Mouse (Mus musculus) heart, embryonic 10.5 days (tissue): ENCODE data around the gene Bcas3. TPM values are rescaled to one million over a fixed set of nuclear protein-coding genes. Genes with fewer than 3 reads are reported as not detected.

Experiments
- DNase-seq: peaks from one replicate; pipeline ENCODE4 v3.0.0-alpha.2; 2017; ENCODE audit warnings: low spot score
- H3K27ac ChIP-seq: fragments of 300-500 bp; sonication (generic); 2 replicates; pipeline ENCODE4 v1.5.1; 2016; ENCODE audit warnings: mild to moderate bottlenecking
- H3K27me3 ChIP-seq: fragments of 300-500 bp; sonication (generic); 2 replicates; pipeline ENCODE4 v1.6.1; 2016; ENCODE audit warnings: mild to moderate bottlenecking; ENCODE audit not compliant: poor library complexity, insufficient read depth, severe bottlenecking
- H3K36me3 ChIP-seq: fragments of 300-500 bp; sonication (generic); 2 replicates; pipeline ENCODE4 v1.6.1; 2016; ENCODE audit warnings: mild to moderate bottlenecking, moderate library complexity
- H3K4me1 ChIP-seq: fragments of 300-500 bp; sonication (generic); 2 replicates; pipeline ENCODE4 v1.6.1; 2016; ENCODE audit warnings: mild to moderate bottlenecking
- H3K4me3 ChIP-seq: fragments of 300-500 bp; sonication (generic); 2 replicates; pipeline ENCODE4 v1.5.1; 2016; ENCODE audit warnings: mild to moderate bottlenecking, moderate library complexity
- H3K9me3 ChIP-seq: fragments of 300-500 bp; sonication (generic); 2 replicates; pipeline ENCODE4 v1.6.1; 2016; ENCODE audit warnings: mild to moderate bottlenecking, moderate library complexity
- WGBS: fragments of 180-500 bp; shearing (Covaris S2); methylation state at CpG from one replicate; pipeline ENCODE4 v1.1.7; 2016; 5-methylcytosine and 5-hydroxymethylcytosine counted together
- polyA plus RNA-seq: library from polyadenylated mRNA; unstranded; fragments of >200 nt; fragmentation: Nextera tagmentation; extraction: Ambion mirVana; gene quantifications from 2 replicates; pipeline ENCODE4 v1.2.1, GENCODE M21; 2016

Gene Bcas3
- polyA plus RNA-seq, 1 experiment from 2014 or later = 22.4 TPM

DNA sequence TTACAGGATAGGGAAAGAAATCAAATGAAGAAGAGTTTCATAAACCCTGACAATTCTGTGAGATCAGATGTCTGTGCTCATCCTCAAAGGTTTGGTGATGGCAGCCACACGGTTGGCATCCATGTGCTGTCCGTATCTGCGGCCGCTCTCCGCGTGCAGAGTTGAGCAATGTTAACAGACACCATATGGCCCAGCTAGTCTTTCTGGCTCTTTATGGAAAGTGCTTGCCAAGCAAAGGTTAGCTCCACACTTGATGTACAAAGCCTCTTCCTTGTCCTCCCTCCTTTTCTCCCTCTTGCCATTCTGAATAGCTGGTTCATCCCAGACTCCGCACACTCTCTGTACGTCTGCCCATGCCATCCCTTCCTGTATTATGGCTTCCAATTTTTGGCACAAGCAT is 269.0 kb downstream of the Bcas3 start:
- H3K27ac ChIP-seq = no peak overlapping the region
- no peak overlapping the region for H3K4me3 ChIP-seq
- H3K27me3 ChIP-seq = peaks cover 43% of the 10 kb centered on the region
- peaks cover 23% of the 10 kb centered on the region for H3K4me1 ChIP-seq
- no peak for DNase-seq
- H3K9me3 ChIP-seq = no peaks in the 10 kb centered on the region
- no peaks in the 10 kb centered on the region for H3K36me3 ChIP-seq
- 89% methylated on average over 8 of the region's 8 CpGs for WGBS

GRCm38 (mm10) chr11:85625206-85625605 is 272.2 kb downstream of the Bcas3 start:
- DNase-seq = no peak
- Histone ChIP-seq H3K4me1 (peaks cover 30% of the 10 kb centered on the region), H3K4me3 (no peak overlapping the region), H3K27me3 (peaks cover 49% of the 10 kb centered on the region), H3K9me3 (no peaks in the 10 kb centered on the region), H3K27ac (no peak overlapping the region), H3K36me3 (no peaks in the 10 kb centered on the region)
- 56% methylated on average over 5 of the region's 5 CpGs for WGBS

DNA sequence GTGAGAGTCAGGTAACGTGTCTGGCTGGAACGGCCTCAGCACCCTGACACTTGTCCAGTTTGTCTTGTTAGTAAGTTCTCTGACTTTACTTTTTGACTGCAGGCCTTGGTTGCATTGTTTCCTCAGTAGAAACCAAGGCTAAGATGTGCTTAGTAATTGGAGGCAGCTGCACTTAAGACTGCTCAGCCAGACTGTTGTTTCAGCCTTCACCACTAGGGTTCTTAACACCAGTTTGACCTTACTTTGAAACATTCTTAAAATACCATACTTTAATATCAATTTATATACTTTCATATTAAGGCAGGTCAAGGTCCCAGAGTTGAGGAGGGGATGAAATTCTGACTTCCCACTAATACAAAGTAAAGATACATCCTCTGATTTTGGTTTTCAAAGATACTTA is 273.9 kb downstream of the Bcas3 start:
- Histone ChIP-seq H3K9me3 (no peaks in the 10 kb centered on the region), H3K4me3 (no peak overlapping the region), H3K36me3 (no peaks in the 10 kb centered on the region), H3K4me1 (peaks cover 25% of the 10 kb centered on the region), H3K27me3 (peaks cover 35% of the 10 kb centered on the region; the same call in 1 of the 2 replicates), H3K27ac (no peak overlapping the region)
- no peak for DNase-seq
- 87% methylated on average over 2 of the region's 2 CpGs for WGBS

- peaks cover 22% of the 10 kb centered on the region for H3K4me1 ChIP-seq
- no peaks in the 10 kb centered on the region for H3K9me3 ChIP-seq
- peak overlapping the region; percentile 36; the same call in 1 of the 2 replicates for H3K27ac ChIP-seq
- H3K4me3 ChIP-seq = no peak overlapping the region
- WGBS = 59% methylated on average over 3 of the region's 3 CpGs
- DNase-seq = no peak
- no peaks in the 10 kb centered on the region for H3K36me3 ChIP-seq
- H3K27me3 ChIP-seq = peaks cover 30% of the 10 kb centered on the region; the same call in 1 of the 2 replicates
These were observed 274.4 kb downstream of the Bcas3 start for GRCm38 (mm10) chr11:85627405-85627804.

DNA sequence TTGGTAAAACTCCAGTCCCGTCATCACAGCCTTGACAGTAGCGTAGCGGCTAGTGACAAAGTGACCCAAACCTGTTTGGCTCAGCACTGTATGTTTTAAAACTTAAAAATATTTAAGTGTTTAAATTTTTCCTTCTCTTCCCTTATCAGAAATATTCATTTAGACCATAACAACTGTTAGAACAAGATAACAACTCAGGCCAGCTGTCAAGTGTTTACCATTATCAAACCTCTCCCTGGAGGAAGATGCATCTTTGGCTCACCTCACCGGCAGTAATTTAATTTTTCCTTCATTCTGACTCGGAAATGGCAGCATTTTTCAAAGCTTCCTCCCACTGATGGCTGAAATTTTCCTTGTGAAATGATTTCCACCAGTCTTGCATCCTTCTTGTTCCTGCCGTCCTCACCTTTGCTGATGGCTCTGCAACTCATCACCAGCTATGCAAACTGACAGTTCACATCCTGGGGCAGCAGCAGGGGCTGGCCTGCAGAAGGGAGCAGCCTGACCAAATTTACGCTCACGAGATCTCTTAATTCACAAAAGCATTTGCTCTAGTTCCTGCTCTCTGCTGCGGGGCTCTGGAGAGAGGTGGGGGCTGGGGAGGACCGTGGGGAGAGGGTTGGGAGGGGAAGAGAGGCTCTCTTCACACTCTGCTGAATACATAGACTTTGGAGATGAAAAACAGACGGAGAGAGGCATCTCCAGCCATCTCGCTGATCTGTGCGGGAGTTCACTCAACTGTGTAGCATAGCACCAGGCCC is 275.5 kb downstream of the Bcas3 start:
- Histone ChIP-seq H3K9me3 (no peaks in the 10 kb centered on the region), H3K27me3 (peaks cover 19% of the 10 kb centered on the region; the same call in 1 of the 2 replicates), H3K4me1 (peaks cover 28% of the 10 kb centered on the region), H3K27ac (peak overlapping the region; percentile 75), H3K4me3 (peak overlapping the region; percentile 27; the same call in 1 of the 2 replicates), H3K36me3 (no peaks in the 10 kb centered on the region)
- no peak for DNase-seq
- 30% methylated on average over 13 of the region's 13 CpGs for WGBS

- H3K4me1 ChIP-seq = peaks cover 28% of the 10 kb centered on the region
- 67% methylated on average over 2 of the region's 2 CpGs for WGBS
These were observed 279.6 kb downstream of the Bcas3 start for GRCm38 (mm10) chr11:85632568-85632981.

DNA sequence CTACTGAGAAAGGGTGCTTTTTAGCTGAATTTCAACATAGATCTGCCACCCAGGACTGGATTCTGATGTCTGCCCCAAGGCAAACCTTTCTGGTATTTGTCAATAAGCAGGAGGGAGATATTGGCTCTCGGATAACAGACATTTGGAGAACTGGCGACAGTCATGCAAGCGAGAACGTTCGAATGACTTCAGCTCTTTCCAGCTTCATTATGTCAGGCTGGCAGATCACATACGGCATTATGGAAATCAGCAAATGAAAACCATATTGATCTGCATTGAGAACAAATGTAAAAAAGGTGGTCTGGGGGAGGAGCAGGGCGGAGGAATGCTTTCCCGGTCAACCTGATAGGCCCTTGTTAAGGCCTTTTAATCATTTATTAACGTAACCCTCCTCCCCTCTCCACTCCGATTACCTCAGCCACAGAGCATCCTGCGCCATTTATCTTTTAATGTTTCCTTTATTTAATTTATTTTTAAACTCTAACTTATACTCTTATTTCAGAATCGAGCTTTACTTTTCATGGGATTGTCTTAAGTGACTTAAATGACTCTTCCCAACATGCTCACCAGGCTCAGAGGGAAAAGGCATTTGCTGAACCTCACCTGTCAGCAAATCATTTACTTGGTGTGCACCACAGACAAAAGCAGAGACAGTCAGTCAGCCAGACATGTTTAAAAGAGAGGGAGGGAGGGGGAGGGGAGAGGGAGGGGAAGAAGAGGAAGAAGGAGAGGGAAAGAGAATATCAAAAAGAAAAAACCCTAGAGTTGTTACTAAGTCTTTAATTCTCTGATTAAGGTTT is 285.9 kb downstream of the Bcas3 start:
- DNase-seq = no peak
- H3K9me3 ChIP-seq = no peaks in the 10 kb centered on the region
- H3K27ac ChIP-seq = no peak overlapping the region
- no peak overlapping the region for H3K4me3 ChIP-seq
- H3K27me3 ChIP-seq = no peaks in the 10 kb centered on the region
- 55% methylated on average over 12 of the region's 12 CpGs for WGBS
- peaks cover 49% of the 10 kb centered on the region for H3K4me1 ChIP-seq
- no peaks in the 10 kb centered on the region for H3K36me3 ChIP-seq

More at GRCm38 (mm10) chr11:85632568-85632981, 279.6 kb downstream of the Bcas3 start:
- no peak overlapping the region for H3K4me3 ChIP-seq
- peak overlapping the region; percentile 2; the same call in 1 of the 2 replicates for H3K27ac ChIP-seq
- H3K36me3 ChIP-seq = no peaks in the 10 kb centered on the region
- H3K27me3 ChIP-seq = 0 out of 2 replicates have a peak, but pooled peaks cover 6% of the 10 kb centered on the region
- DNase-seq = no peak
- H3K9me3 ChIP-seq = no peaks in the 10 kb centered on the region

GRCm38 (mm10) chr11:85640659-85641058 is 287.7 kb downstream of the Bcas3 start:
- DNase-seq = no peak
- Histone ChIP-seq H3K36me3 (no peaks in the 10 kb centered on the region), H3K27me3 (no peaks in the 10 kb centered on the region), H3K9me3 (no peaks in the 10 kb centered on the region), H3K4me3 (no peak overlapping the region), H3K27ac (peak overlapping the region; percentile 62), H3K4me1 (peaks cover 66% of the 10 kb centered on the region)
- WGBS = 49% methylated on average over 5 of the region's 5 CpGs

- Histone ChIP-seq H3K4me3 (no peak overlapping the region), H3K9me3 (no peaks in the 10 kb centered on the region), H3K27me3 (no peaks in the 10 kb centered on the region), H3K4me1 (peaks cover 69% of the 10 kb centered on the region), H3K27ac (no peak overlapping the region), H3K36me3 (no peaks in the 10 kb centered on the region)
- no peak for DNase-seq
- WGBS = 86% methylated on average over 4 of the region's 4 CpGs
These were observed 288.5 kb downstream of the Bcas3 start for GRCm38 (mm10) chr11:85641486-85641885.

DNA sequence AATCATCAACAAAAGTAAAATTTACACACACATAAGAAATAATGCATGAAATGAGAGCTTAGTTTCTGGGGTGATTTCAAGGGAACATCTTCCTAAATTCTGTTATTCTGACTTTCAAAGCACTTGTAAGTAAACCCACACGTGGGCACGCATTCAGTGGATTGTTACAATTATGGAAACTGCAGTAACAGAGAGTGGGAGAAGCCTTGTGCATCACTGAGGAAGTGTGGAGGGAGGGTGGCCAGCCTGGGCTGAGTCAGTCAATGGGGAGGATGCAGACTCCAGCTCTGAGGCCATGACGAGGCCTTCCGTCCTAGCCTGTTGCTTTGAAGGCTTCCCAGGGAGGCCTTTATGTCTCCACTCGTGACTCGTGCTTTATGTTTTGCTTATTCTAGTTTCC is 289.6 kb downstream of the Bcas3 start:
- Histone ChIP-seq H3K9me3 (no peaks in the 10 kb centered on the region), H3K4me3 (no peak overlapping the region), H3K27me3 (no peaks in the 10 kb centered on the region), H3K27ac (peak overlapping the region; percentile 22; the same call in 1 of the 2 replicates), H3K36me3 (no peaks in the 10 kb centered on the region), H3K4me1 (peaks cover 62% of the 10 kb centered on the region)
- 67% methylated on average over 6 of the region's 6 CpGs for WGBS
- no peak for DNase-seq

GRCm38 (mm10) chr11:85643025-85643424 is 290.1 kb downstream of the Bcas3 start:
- Histone ChIP-seq H3K9me3 (no peaks in the 10 kb centered on the region), H3K4me3 (no peak overlapping the region), H3K27ac (peak overlapping the region; percentile 22; the same call in 1 of the 2 replicates), H3K27me3 (no peaks in the 10 kb centered on the region), H3K4me1 (peaks cover 59% of the 10 kb centered on the region), H3K36me3 (no peaks in the 10 kb centered on the region)
- DNase-seq = no peak
- 85% methylated on average over 4 of the region's 4 CpGs for WGBS

DNA sequence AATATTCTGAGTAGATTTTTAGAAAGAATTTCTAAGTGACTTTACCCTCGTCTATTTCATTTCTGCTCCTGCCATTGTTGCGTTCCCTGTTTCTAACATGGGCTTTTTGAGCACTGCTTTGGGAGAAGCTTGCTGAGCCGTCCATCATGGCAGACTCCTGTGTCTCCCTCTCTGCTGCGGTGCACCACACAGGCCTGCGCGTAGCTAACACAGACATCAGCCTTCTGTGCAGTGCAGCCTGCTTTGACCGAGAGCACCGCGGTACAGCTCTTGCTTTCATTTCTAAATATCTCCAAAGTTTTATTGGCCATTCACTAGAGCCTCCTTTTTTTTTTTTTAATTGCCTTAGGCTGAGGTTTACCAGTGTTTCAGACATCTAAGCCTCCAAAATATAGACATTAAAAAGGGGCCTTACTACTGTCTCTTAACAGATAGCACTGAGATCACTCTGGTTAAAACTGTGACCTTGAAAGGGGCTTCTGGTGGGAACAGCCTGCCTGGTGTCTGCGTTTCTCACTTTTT is 290.6 kb downstream of the Bcas3 start:
- Histone ChIP-seq H3K9me3 (no peaks in the 10 kb centered on the region), H3K27me3 (no peaks in the 10 kb centered on the region), H3K4me1 (peaks cover 58% of the 10 kb centered on the region), H3K4me3 (no peak overlapping the region; the same call in 1 of the 2 replicates), H3K27ac (peak overlapping the region; percentile 79), H3K36me3 (no peaks in the 10 kb centered on the region)
- 53% methylated on average over 10 of the region's 10 CpGs for WGBS
- DNase-seq = no peak
